8 mouse cellular contexts compared by ENCODE assay signal in genomic region chr5:134456503-134456962, GRCm38 (mm10). TPM values are rescaled to one million over a fixed set of nuclear protein-coding genes. Genes with fewer than 3 reads are reported as not detected.
A peak's percentile ranks its signal among the peaks of the same experiment; 100 is the strongest.
DNase-seq lines count a peak whose midpoint lies in the region; ATAC-seq and TF ChIP-seq lines count a peak whose summit lies in the region.

Gene Gtf2ird1, minus strand, starts transcription at chr5:134456716.

- H3K27ac ChIP-seq in MEL (ENCODE audit: control insufficient read depth, low read depth, low read length) = 0 out of 2 replicates have a peak within 1 kb of the TSS, but pooled peaks have one; percentile 14
- H3K27ac ChIP-seq in layer of hippocampus, adult 2 months = peak within 1 kb of the TSS; percentile 86
- peak within 1 kb of the TSS; percentile 94 for H3K27ac ChIP-seq in olfactory bulb, adult 2 months (ENCODE audit: insufficient read depth, low read depth, low read length)

- TF ChIP-seq CTCF in MEL (IDR thresholded peaks at IDR 0.05 in 2 of 3, conservative IDR thresholded peaks at IDR 0.05 in 1 of 3; ENCODE audit: control insufficient read depth in 1 of 3, insufficient read depth in 1 of 3, low read depth in 2 of 3, low read length in 3 of 3, poor library complexity in 1 of 3, severe bottlenecking in 1 of 3) = no peak
- TF ChIP-seq CTCF in layer of hippocampus, adult 2 months (conservative IDR thresholded peaks at IDR 0.05) = no peak
- no peak for TF ChIP-seq CTCF in olfactory bulb, adult 2 months (IDR thresholded peaks at IDR 0.05; ENCODE audit: insufficient read depth, low read depth, low read length)

- no peak for TF ChIP-seq RAD21 in MEL (IDR thresholded peaks at IDR 0.05; ENCODE audit: low read depth, low read length)

- peaks cover 0 to 26% of the 10 kb centered on the region in 2 experiments; a peak in 2 of 4 replicates for H3K4me1 ChIP-seq in MEL (ENCODE audit: control insufficient read depth in 1 of 2, insufficient read depth in 2 of 2, low read length in 2 of 2)
- H3K4me1 ChIP-seq in olfactory bulb, adult 2 months (ENCODE audit: control insufficient read depth, insufficient read depth, low read length) = peaks cover 18% of the 10 kb centered on the region

- no peaks in the 10 kb centered on the region for H3K9me3 ChIP-seq in MEL (replicated peaks; ENCODE audit: insufficient read depth, low read length)

- peak within 1 kb of the TSS; percentile 89 to 93 for H3K4me3 ChIP-seq in MEL (ENCODE audit: control insufficient read depth in 1 of 2, insufficient read depth in 1 of 2, low read depth in 2 of 2, low read length in 2 of 2)
- peak within 1 kb of the TSS; percentile 65 for H3K4me3 ChIP-seq in layer of hippocampus, adult 2 months
- peak within 1 kb of the TSS; percentile 81 for H3K4me3 ChIP-seq in olfactory bulb, adult 2 months (ENCODE audit: insufficient read depth, low read depth, low read length)

- peaks cover 17% of the 10 kb centered on the region for H3K79me2 ChIP-seq in MEL (ENCODE audit: control insufficient read depth, insufficient read depth, low read length, poor library complexity)

- H3K27me3 ChIP-seq in MEL (ENCODE audit: control insufficient read depth in 1 of 2, insufficient read depth in 2 of 2, low read length in 2 of 2) = no peaks in the 10 kb centered on the region

- peak within 1 kb of the TSS; percentile 92 for H3K9ac ChIP-seq in MEL (ENCODE audit: control insufficient read depth, low read depth, low read length, poor library complexity, severe bottlenecking)

- H3K36me3 ChIP-seq in MEL (ENCODE audit: control insufficient read depth in 1 of 2, insufficient read depth in 2 of 2, low read length in 2 of 2) = peaks cover 0 to 6% of the 10 kb centered on the region in 2 experiments; a peak in 2 of 4 replicates

- WGBS in olfactory bulb, adult 2 months = 1% methylated on average over 44 of the region's 44 CpGs

- TF ChIP-seq EP300 in MEL (IDR thresholded peaks at IDR 0.05; ENCODE audit: low read depth in 1 of 2, low read length in 2 of 2) = 0 out of 4 replicates have a peak, but pooled peaks of 1 of the 2 experiments have one; percentile 17

- peak; percentile 40 to 45; a peak in 1 of 4 replicates for TF ChIP-seq POLR2A in MEL (IDR thresholded peaks at IDR 0.05; ENCODE audit: control insufficient read depth in 1 of 2, insufficient read depth in 1 of 2, low read depth in 1 of 2, low read length in 2 of 2, poor library complexity in 1 of 2)
- 0 out of 2 replicates have a peak, but pooled peaks have one; percentile 28 for TF ChIP-seq POLR2A in olfactory bulb, adult 2 months (IDR thresholded peaks at IDR 0.05; ENCODE audit: insufficient read depth, low read depth, low read length)

- peak; percentile 89 for ATAC-seq in frontal cortex, adult (ENCODE audit: low TSS enrichment)

- peak; percentile 89 for DNase-seq in MEL (ENCODE audit: low read depth, low spot score)
- DNase-seq in cerebellum, adult 18-20 months = peak; percentile 75
- peak; percentile 83 for DNase-seq in heart, postnatal 4 days
- DNase-seq in layer of hippocampus, adult 2 months (ENCODE audit: low spot score in 2 of 2) = peak; percentile 80 to 85
- DNase-seq in lung, adult 18-20 months = peak; percentile 75 to 81
- DNase-seq in thymus, postnatal 36 days = peak; percentile 63 to 72

TF ChIP-seq in MEL, 35 proteins besides CTCF, POLR2A, EP300 and RAD21:
- TF ChIP-seq ETS1 (IDR thresholded peaks at IDR 0.05; ENCODE audit: low read depth, low read length) (no peak), HCFC1 (IDR thresholded peaks at IDR 0.05; ENCODE audit: low read depth, low read length) (peak; percentile 62), NRF1 (IDR thresholded peaks at IDR 0.05; ENCODE audit: insufficient read depth, low read depth, low read length, poor library complexity, severe bottlenecking) (0 out of 2 replicates have a peak, but pooled peaks have one; percentile 25), MAZ (IDR thresholded peaks at IDR 0.05; ENCODE audit: low read depth, low read length) (peak; percentile 57; the same call in 1 of the 2 replicates), SIN3A (IDR thresholded peaks at IDR 0.05; ENCODE audit: low read length) (peak; percentile 5; the same call in 1 of the 2 replicates), NELFE (IDR thresholded peaks at IDR 0.05; ENCODE audit: low read depth, low read length) (peak; percentile 41), ELF1 (IDR thresholded peaks at IDR 0.05; ENCODE audit: low read depth, low read length) (no peak), TCF12 (IDR thresholded peaks at IDR 0.05; ENCODE audit: low read depth, low read length) (0 out of 2 replicates have a peak, but pooled peaks have one; percentile 5)

RNA-seq across cellular contexts. Expression of gene Gtf2ird1, which starts in this region (rescaled TPM):
- 15.2 and 17.5 TPM in 2 replicates for total RNA-seq in MEL (2012; rRNA removed)
- polyA plus RNA-seq in MEL (2012; ENCODE audit: insufficient read depth in 1 of 2, insufficient read length in 2 of 2, low read depth in 1 of 2, low replicate concordance in 2 of 2, missing spikeins in 1 of 2) = 10 to 100 TPM in 1 of 2 experiments, not detected in 1; 54.7 TPM
- total RNA-seq in heart, postnatal 4 days (2021) = 10 to 100 TPM; 59.8 to 60.3 TPM
- total RNA-seq in layer of hippocampus, adult 2 months (2021) = 10 to 100 TPM; 22.8 to 25.4 TPM
- not detected in 2 replicates for polyA plus RNA-seq in olfactory bulb, adult 2 months (2012; ENCODE audit: insufficient read depth, insufficient read length, low replicate concordance, missing spikeins)

Comparison
In these comparisons a context has a peak if more than half of its experiments do, and no peak if none do; other contexts are left out.
1. Peak in every context shown above with its lines: DNase-seq, ATAC-seq, H3K4me3 ChIP-seq and H3K27ac ChIP-seq.
2. H3K27ac ChIP-seq: peak in every context shown above with its lines; median percentile 94 in olfactory bulb, adult 2 months; 86 in layer of hippocampus, adult 2 months; 14 in MEL.